In the genomic region with DNA sequence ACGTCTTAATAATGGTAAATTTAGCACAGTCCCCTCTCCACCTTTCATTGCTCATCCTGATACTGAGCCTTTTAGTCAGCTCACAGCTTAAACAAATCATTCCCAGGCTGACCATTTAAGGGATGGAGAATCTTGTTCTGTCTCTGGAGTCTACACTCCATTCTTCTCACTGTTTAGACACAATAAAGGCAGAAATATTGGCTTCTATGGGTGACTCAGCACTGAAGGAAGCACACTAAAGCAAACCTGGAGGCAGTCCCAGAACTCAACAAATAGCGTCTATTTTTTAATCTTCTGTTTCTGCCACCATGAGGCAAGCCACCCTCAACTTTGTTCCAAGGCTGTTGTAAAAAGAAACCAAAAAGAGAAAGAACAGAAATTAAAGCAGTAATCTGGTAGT, we compare ENCODE assay signal across 19 mouse cellular contexts.
DNase-seq lines count a peak whose midpoint lies in the region; ATAC-seq and TF ChIP-seq lines count a peak whose summit lies in the region.
"Had no signal": no experiment of that assay in that cellular context is flagged by ENCODE, and none has a peak within 500 bp of the region (broad histone marks: within the 10 kb centered on the region; RNA-seq: fewer than 3 reads in every experiment).

No protein-coding gene starts in this region.

- no peak for ATAC-seq in forebrain, embryonic 14.5 days
- no peak for ATAC-seq in forebrain, embryonic 11.5 days (replicated peaks; ENCODE audit: low FRiP score)
- no peak for ATAC-seq in intestine, postnatal 0 days
- ATAC-seq: forebrain, embryonic 16.5 days had no signal

- no peaks in the 10 kb centered on the region for H3K27me3 ChIP-seq in forebrain, embryonic 14.5 days (replicated peaks; ENCODE audit: control insufficient read depth, insufficient read depth, low read length)
- H3K27me3 ChIP-seq in forebrain, embryonic 11.5 days (ENCODE audit: control insufficient read depth, insufficient read depth, low read length) = no peaks in the 10 kb centered on the region
- no peaks in the 10 kb centered on the region for H3K27me3 ChIP-seq in intestine, postnatal 0 days (replicated peaks; ENCODE audit: control insufficient read depth, insufficient read depth, low read length)

- no peak overlapping the region for H3K4me2 ChIP-seq in forebrain, embryonic 14.5 days (ENCODE audit: low read length)
- H3K4me2 ChIP-seq in forebrain, embryonic 11.5 days (ENCODE audit: low read depth, low read length, severe bottlenecking) = no peak overlapping the region
- H3K4me2 ChIP-seq in intestine, postnatal 0 days (replicated peaks; ENCODE audit: low read depth) = no peak overlapping the region

- H3K4me1 ChIP-seq in forebrain, embryonic 14.5 days (ENCODE audit: control insufficient read depth, insufficient read depth, low read length) = no peaks in the 10 kb centered on the region
- no peaks in the 10 kb centered on the region for H3K4me1 ChIP-seq in forebrain, embryonic 11.5 days (replicated peaks; ENCODE audit: control insufficient read depth, insufficient read depth, low read length)
- no peaks in the 10 kb centered on the region for H3K4me1 ChIP-seq in intestine, postnatal 0 days (replicated peaks; ENCODE audit: control insufficient read depth, insufficient read depth, low read length)
- H3K4me1 ChIP-seq: heart, embryonic 10.5 days had no signal

- H3K9me3 ChIP-seq in forebrain, embryonic 14.5 days (replicated peaks; ENCODE audit: control insufficient read depth, low read length) = no peaks in the 10 kb centered on the region
- no peaks in the 10 kb centered on the region for H3K9me3 ChIP-seq in forebrain, embryonic 11.5 days (ENCODE audit: control insufficient read depth, low read length)
- H3K9me3 ChIP-seq in intestine, postnatal 0 days (ENCODE audit: control insufficient read depth) = no peaks in the 10 kb centered on the region
- H3K9me3 ChIP-seq: heart, embryonic 10.5 days had no signal

- no peak overlapping the region for H3K4me3 ChIP-seq in forebrain, embryonic 14.5 days (ENCODE audit: low read depth, low read length)
- H3K4me3 ChIP-seq in forebrain, embryonic 11.5 days (ENCODE audit: low read depth, low read length) = no peak overlapping the region
- H3K4me3 ChIP-seq in intestine, postnatal 0 days (ENCODE audit: low read depth, low read length) = no peak overlapping the region
- H3K4me3 ChIP-seq: heart, embryonic 10.5 days had no signal

- H3K27ac ChIP-seq in forebrain, embryonic 14.5 days (ENCODE audit: low read depth, low read length) = no peak overlapping the region
- H3K27ac ChIP-seq in forebrain, embryonic 11.5 days (ENCODE audit: low read depth, low read length) = no peak overlapping the region
- H3K27ac ChIP-seq in intestine, postnatal 0 days (ENCODE audit: low read depth, low read length) = no peak overlapping the region
- H3K27ac ChIP-seq: heart, embryonic 10.5 days had no signal

- TF ChIP-seq CTCF in intestine, postnatal 0 days (IDR thresholded peaks at IDR 0.05; ENCODE audit: low read depth) = no peak

- peak; percentile 10 for DNase-seq in forebrain, embryonic 14.5 days (ENCODE audit: low spot score)
- DNase-seq in forebrain, embryonic 11.5 days (ENCODE audit: low spot score) = no peak
- peak; percentile 33 to 46 for DNase-seq in right cerebral cortex, adult 2 months (ENCODE audit: low spot score in 2 of 2)
- no peak for DNase-seq in right cerebral cortex, postnatal 14 days
- peak; percentile 13 to 30 for DNase-seq in layer of hippocampus, postnatal 36 days
- peak; percentile 44 to 64 for DNase-seq in right cerebral cortex, postnatal 36 days (ENCODE audit: low spot score in 2 of 2)
- no peak for DNase-seq in adrenal gland, postnatal 10 days
- DNase-seq: adrenal gland, adult 8-10 months; B cell, adult 2 months; cerebellum, adult 9-10 months; gastrocnemius, postnatal 36 days; heart, postnatal 36 days; kidney, adult 9 months; lung, adult 2 months; midbrain, embryonic 14.5 days; thymus, postnatal 4 days had no signal

- WGBS in forebrain, embryonic 14.5 days = 74% methylated on average over 2 of the region's 2 CpGs
- 86% methylated on average over 2 of the region's 2 CpGs for WGBS in forebrain, embryonic 11.5 days
- 54% methylated on average over 2 of the region's 2 CpGs for WGBS in intestine, postnatal 0 days

- no peak overlapping the region for H3K9ac ChIP-seq in forebrain, embryonic 14.5 days (ENCODE audit: low read length)
- no peak overlapping the region for H3K9ac ChIP-seq in forebrain, embryonic 11.5 days (ENCODE audit: low read length)
- no peak overlapping the region for H3K9ac ChIP-seq in intestine, postnatal 0 days (ENCODE audit: low read depth, low read length)

- H3K36me3 ChIP-seq in forebrain, embryonic 14.5 days (ENCODE audit: control insufficient read depth, insufficient read depth, low read length) = no peaks in the 10 kb centered on the region
- H3K36me3 ChIP-seq in forebrain, embryonic 11.5 days (ENCODE audit: control insufficient read depth, insufficient read depth, low read length) = no peaks in the 10 kb centered on the region
- no peaks in the 10 kb centered on the region for H3K36me3 ChIP-seq in intestine, postnatal 0 days (ENCODE audit: control insufficient read depth, insufficient read depth)

Comparison
In these comparisons a context has a peak if more than half of its experiments do, and no peak if none do; other contexts are left out.
1. DNase-seq: peak in forebrain, embryonic 14.5 days (single experiment), right cerebral cortex, adult 2 months (2 of 2), layer of hippocampus, postnatal 36 days (2 of 2) and right cerebral cortex, postnatal 36 days (2 of 2); none in forebrain, embryonic 11.5 days (single experiment), right cerebral cortex, postnatal 14 days (single experiment) and adrenal gland, postnatal 10 days (single experiment).